In genomic region chr17:48064196-48064843, GRCm38 (mm10) we compare ENCODE assay signal across 16 mouse cellular contexts. TPM values are rescaled to one million over a fixed set of nuclear protein-coding genes. Genes with fewer than 3 reads are reported as not detected.
A peak's percentile ranks its signal among the peaks of the same experiment; 100 is the strongest.
DNase-seq lines count a peak whose midpoint lies in the region; ATAC-seq lines count a peak whose summit lies in the region.
"Had no signal": no experiment of that assay in that cellular context is flagged by ENCODE, and none has a peak within 500 bp of the region (broad histone marks: within the 10 kb centered on the region; RNA-seq: fewer than 3 reads in every experiment).

No protein-coding gene starts in this region.

- no peak overlapping the region for H3K4me3 ChIP-seq in embryonic facial prominence, embryonic 11.5 days (ENCODE audit: low read depth, low read length)
- no peak overlapping the region for H3K4me3 ChIP-seq in forebrain, embryonic 13.5 days
- H3K4me3 ChIP-seq in midbrain, embryonic 16.5 days (ENCODE audit: low read depth, low read length), result no peak overlapping the region
- H3K4me3 ChIP-seq: liver, embryonic 12.5 days had no signal

- 32% methylated on average over 10 of the region's 10 CpGs for WGBS in embryonic facial prominence, embryonic 11.5 days
- WGBS in forebrain, embryonic 13.5 days, result 41% methylated on average over 10 of the region's 10 CpGs
- 41% methylated on average over 10 of the region's 10 CpGs for WGBS in midbrain, embryonic 16.5 days

- H3K9ac ChIP-seq in embryonic facial prominence, embryonic 11.5 days (replicated peaks; ENCODE audit: low read length), result 0 out of 2 replicates have a peak overlapping the region, but pooled peaks have one; percentile 8
- H3K9ac ChIP-seq in forebrain, embryonic 13.5 days, result no peak overlapping the region
- no peak overlapping the region for H3K9ac ChIP-seq in midbrain, embryonic 16.5 days (ENCODE audit: low read depth, low read length)
- H3K9ac ChIP-seq: liver, embryonic 12.5 days had no signal

- no peak overlapping the region for H3K4me2 ChIP-seq in embryonic facial prominence, embryonic 11.5 days (ENCODE audit: low read depth, low read length)
- no peak overlapping the region; the same call in 1 of the 2 replicates for H3K4me2 ChIP-seq in forebrain, embryonic 13.5 days
- H3K4me2 ChIP-seq in midbrain, embryonic 16.5 days (ENCODE audit: low read length), result no peak overlapping the region
- H3K4me2 ChIP-seq: liver, embryonic 12.5 days had no signal

- no peaks in the 10 kb centered on the region for H3K36me3 ChIP-seq in embryonic facial prominence, embryonic 11.5 days (replicated peaks; ENCODE audit: control insufficient read depth, insufficient read depth, low read depth, low read length)
- no peaks in the 10 kb centered on the region for H3K36me3 ChIP-seq in forebrain, embryonic 13.5 days (ENCODE audit: poor library complexity, severe bottlenecking)
- no peaks in the 10 kb centered on the region for H3K36me3 ChIP-seq in midbrain, embryonic 16.5 days (ENCODE audit: control insufficient read depth, insufficient read depth, low read length)
- H3K36me3 ChIP-seq: liver, embryonic 12.5 days had no signal

- peaks cover 12% of the 10 kb centered on the region for H3K4me1 ChIP-seq in embryonic facial prominence, embryonic 11.5 days (ENCODE audit: control insufficient read depth, insufficient read depth, low read length)
- H3K4me1 ChIP-seq in forebrain, embryonic 13.5 days, result peaks cover 36% of the 10 kb centered on the region
- H3K4me1 ChIP-seq in midbrain, embryonic 16.5 days (ENCODE audit: control insufficient read depth, insufficient read depth, low read length), result peaks cover 8% of the 10 kb centered on the region; the same call in 1 of the 2 replicates
- H3K4me1 ChIP-seq: liver, embryonic 12.5 days had no signal

- H3K27me3 ChIP-seq in embryonic facial prominence, embryonic 11.5 days (ENCODE audit: control insufficient read depth, insufficient read depth, low read length), result no peaks in the 10 kb centered on the region
- 0 out of 2 replicates have a peak, but pooled peaks cover 4% of the 10 kb centered on the region for H3K27me3 ChIP-seq in forebrain, embryonic 13.5 days
- H3K27me3 ChIP-seq in midbrain, embryonic 16.5 days (ENCODE audit: control insufficient read depth, insufficient read depth, low read depth, low read length), result no peaks in the 10 kb centered on the region

- DNase-seq in layer of hippocampus, adult 9-11 months, result peak; percentile 45
- DNase-seq in layer of hippocampus, postnatal 25 days (ENCODE audit: extremely low spot score in 1 of 2, low spot score in 1 of 2), result no peak
- DNase-seq in embryonic facial prominence, embryonic 11.5 days (ENCODE audit: low spot score), result peak; percentile 66
- no peak for DNase-seq in heart, postnatal 4 days
- DNase-seq in Muller cell, postnatal 12 days (ENCODE audit: inconsistent ontology term), result no peak
- no peak for DNase-seq in thymus, postnatal 4 days
- DNase-seq: lung, postnatal 36 days had no signal

- no peaks in the 10 kb centered on the region for H3K9me3 ChIP-seq in embryonic facial prominence, embryonic 11.5 days (replicated peaks; ENCODE audit: control insufficient read depth, low read length)
- H3K9me3 ChIP-seq in forebrain, embryonic 13.5 days (replicated peaks), result no peaks in the 10 kb centered on the region
- H3K9me3 ChIP-seq in midbrain, embryonic 16.5 days (replicated peaks; ENCODE audit: control insufficient read depth, low read length, poor library complexity, severe bottlenecking), result no peaks in the 10 kb centered on the region
- H3K9me3 ChIP-seq: liver, embryonic 12.5 days had no signal

- H3K27ac ChIP-seq in embryonic facial prominence, embryonic 11.5 days (replicated peaks; ENCODE audit: low read depth, low read length), result peak overlapping the region; percentile 75
- peak overlapping the region; percentile 23; the same call in 1 of the 2 replicates for H3K27ac ChIP-seq in forebrain, embryonic 13.5 days
- H3K27ac ChIP-seq in midbrain, embryonic 16.5 days (ENCODE audit: low read length), result no peak overlapping the region
- H3K27ac ChIP-seq: liver, embryonic 12.5 days had no signal

- ATAC-seq in embryonic facial prominence, embryonic 11.5 days (replicated peaks; ENCODE audit: insufficient number of reproducible peaks, low FRiP score, low TSS enrichment, low read depth), result peak; percentile 53; the same call in 1 of the 2 replicates
- peak; percentile 48 for ATAC-seq in forebrain, embryonic 13.5 days
- ATAC-seq in midbrain, embryonic 16.5 days, result peak; percentile 54; the same call in 1 of the 2 replicates
- ATAC-seq: liver, embryonic 12.5 days; Patski had no signal

RNA-seq across cellular contexts. Expression of gene 1700067P10Rik, which starts 24.8 kb away (rescaled TPM):
- total RNA-seq in layer of hippocampus, postnatal 25 days (2021), result not detected
- not detected in 2 replicates for polyA plus RNA-seq in embryonic facial prominence, embryonic 11.5 days (2014; fragmentation: Nextera tagmentation; extraction: Ambion mirVana)
- polyA plus RNA-seq in forebrain, embryonic 13.5 days (2015; fragmentation: Nextera tagmentation; extraction: Ambion mirVana), result not detected in 2 replicates
- polyA plus RNA-seq in midbrain, embryonic 16.5 days (2015; fragmentation: Nextera tagmentation; extraction: Ambion mirVana), result not detected in 2 replicates
- not detected for total RNA-seq in heart, postnatal 4 days (2021)
- total RNA-seq: CH12.LX; left cerebral cortex, adult 18-20 months had no signal
- polyA plus RNA-seq: heart, embryonic 16.5 days; kidney, embryonic 16.5 days; liver, embryonic 12.5 days; Patski had no signal

RNA-seq across cellular contexts. Expression of gene 1700122O11Rik, which starts 26.2 kb away (rescaled TPM):
- not detected for total RNA-seq in layer of hippocampus, postnatal 25 days (2021)
- not detected in 2 replicates for polyA plus RNA-seq in embryonic facial prominence, embryonic 11.5 days (2014; fragmentation: Nextera tagmentation; extraction: Ambion mirVana)
- not detected in 2 replicates for polyA plus RNA-seq in forebrain, embryonic 13.5 days (2015; fragmentation: Nextera tagmentation; extraction: Ambion mirVana)
- polyA plus RNA-seq in midbrain, embryonic 16.5 days (2015; fragmentation: Nextera tagmentation; extraction: Ambion mirVana), result not detected in 2 replicates
- total RNA-seq in heart, postnatal 4 days (2021), result not detected
- total RNA-seq: CH12.LX; left cerebral cortex, adult 18-20 months had no signal
- polyA plus RNA-seq: gonadal fat pad, adult 2 months; heart, embryonic 16.5 days; kidney, embryonic 16.5 days; liver, embryonic 12.5 days; Patski had no signal

Comparison
In these comparisons a context has a peak if more than half of its experiments do, and no peak if none do; other contexts are left out.
1. DNase-seq: peak in layer of hippocampus, adult 9-11 months (single experiment) and embryonic facial prominence, embryonic 11.5 days (single experiment); none in layer of hippocampus, postnatal 25 days (0 of 2), heart, postnatal 4 days (single experiment), Muller cell, postnatal 12 days (single experiment) and thymus, postnatal 4 days (single experiment).
2. Peak in every context shown above with its lines, with median percentiles within 50 percentile points of each other: ATAC-seq.